Mouse (Mus musculus): ENCODE data around the gene Ppp2r1b.

Gene Ppp2r1b

DNA sequence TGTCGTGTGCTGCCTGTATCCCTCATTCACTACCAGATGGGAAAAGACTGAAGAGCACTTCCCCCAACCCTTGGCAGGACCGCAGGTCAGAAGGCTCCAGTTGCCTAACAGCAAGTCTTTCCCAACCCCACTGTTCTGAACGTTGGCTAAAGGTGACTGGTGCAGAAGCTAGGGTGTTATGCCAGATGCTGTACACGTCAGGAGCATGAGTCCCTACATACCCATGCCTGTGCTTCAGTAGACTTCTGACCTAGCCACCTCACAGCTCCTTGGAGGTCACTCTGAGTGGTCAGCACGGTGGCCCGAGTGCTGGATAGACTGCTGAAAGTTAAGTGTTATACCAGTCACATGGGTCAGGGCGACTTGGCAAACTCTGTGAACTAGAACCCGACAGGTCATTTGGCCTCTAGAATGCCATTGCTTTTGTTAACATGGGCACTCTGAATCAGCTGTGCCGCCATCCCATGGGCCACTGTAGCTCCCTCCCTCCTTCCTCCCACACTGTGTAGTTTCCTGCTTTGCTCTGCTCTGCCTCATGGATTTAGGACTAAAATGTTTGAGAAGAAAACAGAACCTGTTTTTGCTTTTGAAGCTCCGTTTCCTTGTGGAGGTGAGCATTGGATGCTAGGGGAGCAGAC, 9.9 kb upstream of the Ppp2r1b start:
- no peak for DNase-seq (ENCODE audit: extremely low read depth, insufficient read length, low spot score)

DNA sequence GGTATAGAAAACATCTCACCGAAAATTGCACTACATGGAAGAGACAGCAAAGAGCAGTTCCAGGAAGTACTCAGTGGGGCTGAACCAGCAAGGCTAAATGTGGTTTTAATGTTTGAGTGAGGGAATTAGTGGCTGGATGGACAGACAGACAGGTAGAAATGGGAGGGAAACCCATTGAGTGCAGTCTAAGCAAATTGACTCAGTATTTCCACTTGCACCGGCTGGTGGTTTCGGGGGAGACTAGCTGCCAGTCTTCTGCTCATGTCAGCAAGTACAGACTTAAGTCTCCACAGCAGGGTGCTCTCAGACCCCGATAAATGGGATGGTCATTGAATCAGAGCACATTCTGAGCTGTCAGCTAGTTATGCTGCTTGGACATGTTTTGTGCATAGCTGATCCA, 9.0 kb upstream of the Ppp2r1b start:
- DNase-seq (ENCODE audit: extremely low read depth, insufficient read length, low spot score) = no peak

DNA sequence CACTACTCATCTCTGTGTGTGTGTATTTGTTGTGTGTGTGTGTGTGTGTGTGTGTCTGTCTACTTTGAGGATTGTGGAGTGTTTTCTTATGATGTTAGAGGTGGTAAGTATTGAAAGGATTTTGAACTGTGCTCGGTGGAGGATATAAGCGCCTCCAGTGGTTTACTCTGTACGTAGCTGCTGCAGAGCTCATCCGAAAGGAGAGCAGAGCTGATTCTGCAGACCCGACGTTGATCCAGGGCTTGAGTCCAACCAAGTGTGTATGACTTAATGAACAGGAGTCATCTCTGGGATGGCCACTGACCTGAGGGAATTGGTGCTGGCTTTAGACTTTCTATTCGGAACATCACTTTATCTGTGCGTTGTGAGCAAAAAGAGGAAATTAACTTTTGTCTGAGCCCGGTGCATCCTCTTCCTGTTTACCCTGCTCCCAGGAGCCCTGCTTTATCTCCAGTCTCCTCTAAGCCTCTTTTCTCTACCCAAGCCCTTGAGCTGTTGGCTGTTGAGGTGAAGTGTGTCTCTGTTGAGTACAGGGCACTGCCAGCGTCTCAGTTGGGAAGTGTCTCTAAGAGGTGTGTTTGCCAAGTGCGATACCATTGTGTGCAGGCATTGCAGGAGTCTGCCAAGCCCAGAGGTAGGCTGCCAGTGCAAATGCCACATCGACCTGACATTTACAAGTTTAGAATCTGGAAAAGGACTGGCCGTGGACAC, 3.9 kb upstream of the Ppp2r1b start:
- DNase-seq (ENCODE audit: extremely low read depth, insufficient read length, low spot score) = no peak

DNA sequence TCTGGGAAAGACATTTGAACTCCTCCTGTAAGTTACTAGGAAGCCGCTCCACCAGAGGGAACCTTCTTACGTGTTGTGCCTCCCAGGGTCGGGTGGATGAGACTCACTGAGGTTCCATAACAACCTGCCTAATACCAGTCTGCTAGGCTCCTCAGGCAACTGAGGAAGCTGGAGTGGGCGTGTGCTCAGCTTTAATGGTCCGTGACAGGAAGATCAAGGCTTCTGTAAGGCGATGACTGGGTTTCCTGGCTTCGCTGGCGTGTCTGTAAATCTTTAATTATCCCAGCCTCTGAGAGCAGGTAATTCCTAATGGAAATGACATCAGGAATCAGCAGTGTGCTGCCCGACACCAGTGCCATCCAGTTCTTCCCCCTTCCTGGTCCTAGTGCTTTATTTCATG, 446 bp downstream of the Ppp2r1b start:
- no peak for DNase-seq (ENCODE audit: extremely low read depth, insufficient read length, low spot score)

DNA sequence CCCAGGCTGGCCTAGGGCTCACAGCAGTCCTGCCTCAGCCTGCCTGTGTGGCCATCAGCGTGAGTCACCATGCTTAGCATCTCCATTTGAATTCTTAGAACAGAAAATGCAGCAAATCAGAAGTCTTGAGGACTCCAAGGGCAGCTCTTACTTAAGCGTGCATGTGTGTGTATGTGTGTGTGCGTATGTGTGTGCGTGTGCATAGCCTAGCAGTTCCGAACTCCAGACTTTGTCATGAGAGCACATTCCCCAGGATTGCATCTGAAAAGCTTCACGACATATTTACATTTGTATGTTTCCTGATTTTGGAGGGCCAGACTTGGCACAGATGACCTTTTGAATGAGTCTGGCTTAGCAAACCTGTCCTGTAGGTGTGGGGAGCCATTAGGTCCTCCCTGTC, 2.0 kb downstream of the Ppp2r1b start:
- no peak for DNase-seq (ENCODE audit: extremely low read depth, insufficient read length, low spot score)

DNA sequence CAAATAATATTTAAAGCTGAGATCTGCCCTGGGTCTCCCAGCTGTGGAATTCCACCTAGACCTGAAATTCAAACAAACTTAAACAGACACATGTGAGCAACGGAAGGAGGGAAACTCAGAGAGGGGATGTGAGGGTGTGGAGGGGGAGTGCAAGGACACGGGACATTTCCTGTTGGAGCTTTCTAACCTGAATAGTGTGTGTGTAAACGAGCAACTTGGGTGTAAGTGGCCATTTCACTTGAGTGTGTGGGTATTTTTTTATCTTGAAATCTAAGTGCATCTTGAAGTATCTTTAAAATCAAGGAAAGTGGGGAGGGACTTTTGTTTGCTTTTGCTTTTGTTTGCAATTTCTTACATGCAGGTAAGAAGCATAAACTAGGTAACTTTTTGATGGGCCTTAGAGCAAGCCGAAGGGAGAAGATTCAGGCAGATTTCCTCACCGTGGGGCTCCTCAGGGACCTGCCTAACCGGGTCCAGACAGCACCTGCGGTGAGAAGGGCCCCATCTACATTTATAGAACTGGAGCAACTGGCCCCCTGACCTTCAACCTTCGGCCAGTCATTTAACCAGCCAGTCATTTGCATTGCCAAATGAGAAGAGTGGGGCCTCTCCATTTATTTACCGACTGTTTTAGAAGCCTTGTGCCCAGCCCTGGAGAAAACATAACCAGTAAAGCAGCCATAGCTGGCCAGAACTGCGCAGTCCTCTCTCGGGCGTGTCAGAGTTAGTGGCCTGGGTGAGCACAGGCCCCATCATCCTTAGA, 2.7 kb downstream of the Ppp2r1b start:
- DNase-seq (ENCODE audit: extremely low read depth, insufficient read length, low spot score) = no peak

DNA sequence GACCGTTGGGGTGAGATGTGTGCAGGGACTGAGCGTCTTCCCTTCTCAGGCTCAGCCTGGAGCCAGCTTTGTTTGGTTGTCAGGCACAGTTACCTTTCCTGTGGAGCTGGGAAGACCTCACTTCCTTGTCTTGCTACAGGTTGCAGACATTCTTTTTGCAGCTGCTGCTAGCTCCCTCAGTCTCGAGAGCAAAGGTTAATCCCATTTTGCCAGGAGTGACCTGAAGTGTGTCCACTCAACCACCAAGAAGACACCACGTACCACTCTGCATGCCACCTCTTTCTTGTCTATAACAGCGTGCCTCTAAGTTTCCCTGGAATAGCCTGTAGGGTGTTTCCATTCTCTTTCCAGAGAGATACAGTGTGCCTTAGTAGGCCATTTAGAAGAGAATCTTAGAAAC, 3.7 kb downstream of the Ppp2r1b start:
- DNase-seq (ENCODE audit: extremely low read depth, insufficient read length, low spot score) = no peak

DNA sequence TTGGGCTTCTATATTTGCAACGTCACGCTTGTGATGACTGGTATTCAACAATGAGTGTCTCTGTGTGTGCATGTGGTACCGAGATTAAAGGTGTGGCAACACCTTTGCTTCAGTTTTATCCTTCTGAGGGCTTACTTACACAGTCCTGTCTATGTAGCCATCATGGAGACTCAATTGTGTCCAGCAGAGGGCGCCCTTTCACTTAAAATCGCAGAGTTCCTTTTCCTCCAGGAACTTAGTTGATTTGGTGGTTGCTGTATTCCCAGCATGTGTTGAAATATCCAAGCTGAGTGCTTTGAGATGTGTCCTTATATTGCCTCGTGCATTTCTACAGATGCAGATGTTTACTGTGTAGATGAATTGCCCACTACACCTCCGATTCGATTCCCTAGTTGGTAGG, 4.1 kb downstream of the Ppp2r1b start:
- peak; percentile 29 for DNase-seq (ENCODE audit: extremely low read depth, insufficient read length, low spot score)

DNA sequence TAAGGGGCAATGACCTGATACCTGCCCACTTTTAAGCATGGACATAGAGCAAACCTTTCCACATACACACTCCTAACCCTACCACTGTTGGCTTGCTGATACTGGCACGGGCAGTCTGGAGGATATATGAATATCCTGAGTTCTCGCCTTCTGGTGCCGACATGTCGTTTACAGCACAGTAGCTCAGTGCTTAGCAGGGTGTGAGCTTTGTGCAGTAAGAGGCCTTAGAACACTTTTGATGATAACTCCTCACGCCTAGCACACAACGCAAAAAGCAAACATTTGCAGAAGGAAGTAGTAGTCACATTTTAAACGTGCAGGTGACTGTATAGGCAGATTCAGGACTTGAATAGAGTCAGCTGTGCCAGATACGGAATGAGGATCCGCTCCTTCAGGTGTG, 4.7 kb downstream of the Ppp2r1b start:
- DNase-seq (ENCODE audit: extremely low read depth, insufficient read length, low spot score) = no peak

DNA sequence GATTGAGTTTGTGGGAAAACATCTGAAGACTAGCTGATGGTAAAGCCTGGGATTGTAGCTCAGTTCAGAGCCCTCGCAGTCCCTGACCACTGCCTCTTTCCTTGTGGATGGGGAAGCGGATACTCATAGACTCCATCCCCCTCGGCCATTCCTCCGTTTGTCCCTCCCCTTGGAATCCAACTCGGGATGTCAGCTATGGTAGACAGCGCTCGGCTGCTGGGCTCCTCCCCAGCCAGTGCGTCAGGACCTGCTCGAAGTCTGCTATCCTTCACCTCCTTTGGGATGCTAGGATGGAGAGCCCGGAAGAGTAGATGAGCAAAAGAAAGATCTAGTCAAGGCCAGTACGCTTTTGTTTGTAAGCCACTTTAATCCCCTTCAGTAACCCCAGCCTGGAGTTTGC, 5.2 kb downstream of the Ppp2r1b start:
- peak; percentile 20 for DNase-seq (ENCODE audit: extremely low read depth, insufficient read length, low spot score)

DNA sequence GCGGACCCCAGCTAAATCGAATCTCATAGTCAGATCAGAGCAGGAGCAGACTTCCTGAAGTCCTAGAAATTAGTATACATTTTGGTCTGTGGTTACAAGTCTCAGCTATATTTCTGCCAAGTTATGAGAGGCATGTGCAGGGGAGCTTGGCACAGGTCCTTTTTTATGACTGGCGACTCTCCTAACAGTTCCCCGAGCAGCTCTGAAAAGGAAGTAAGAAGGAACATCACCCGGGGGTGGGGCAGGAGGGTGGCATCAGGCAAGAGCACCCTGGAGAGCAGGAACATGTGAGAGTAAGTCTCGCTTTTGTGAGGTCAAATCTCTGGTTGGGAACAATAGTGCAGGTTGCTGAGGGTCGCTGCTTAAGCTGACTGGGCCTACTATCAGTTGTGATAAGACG, 5.6 kb downstream of the Ppp2r1b start:
- DNase-seq (ENCODE audit: extremely low read depth, insufficient read length, low spot score) = peak; percentile 51

DNA sequence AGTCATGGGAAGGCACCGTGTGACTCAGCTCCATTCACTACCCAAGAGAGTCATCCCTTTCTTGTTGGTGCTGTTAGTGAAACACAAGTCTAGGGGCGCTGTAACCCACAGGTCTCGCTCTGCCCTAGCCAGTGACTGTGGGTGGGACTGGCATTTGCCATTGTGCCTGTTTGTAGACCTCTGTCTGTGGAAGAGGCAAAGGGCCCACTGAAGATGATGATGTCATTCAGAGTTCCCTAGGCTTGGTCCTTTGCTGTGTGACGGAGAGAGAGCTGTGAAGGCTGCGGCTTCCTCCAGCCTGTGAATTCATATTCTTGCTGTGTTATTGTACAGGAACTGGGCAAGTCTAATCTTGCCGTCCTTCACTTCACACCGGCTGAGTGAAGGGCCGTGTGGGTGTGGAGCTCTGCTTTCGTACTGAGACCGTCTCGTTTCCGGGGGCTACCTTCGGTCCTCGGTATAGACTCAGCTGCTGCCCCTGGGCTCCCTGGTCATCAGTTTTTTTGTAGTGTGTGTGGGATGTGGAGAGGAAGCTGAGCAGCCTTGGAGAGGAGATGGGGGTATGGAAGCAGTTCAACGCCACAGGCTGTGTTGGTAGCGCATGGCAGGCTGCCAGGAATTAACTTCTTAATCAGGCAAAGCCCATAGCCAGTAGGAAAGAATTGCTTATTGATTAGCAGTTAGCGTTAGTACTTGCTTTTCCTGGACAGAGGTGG, 7.7 kb downstream of the Ppp2r1b start:
- DNase-seq (ENCODE audit: extremely low read depth, insufficient read length, low spot score) = no peak

DNA sequence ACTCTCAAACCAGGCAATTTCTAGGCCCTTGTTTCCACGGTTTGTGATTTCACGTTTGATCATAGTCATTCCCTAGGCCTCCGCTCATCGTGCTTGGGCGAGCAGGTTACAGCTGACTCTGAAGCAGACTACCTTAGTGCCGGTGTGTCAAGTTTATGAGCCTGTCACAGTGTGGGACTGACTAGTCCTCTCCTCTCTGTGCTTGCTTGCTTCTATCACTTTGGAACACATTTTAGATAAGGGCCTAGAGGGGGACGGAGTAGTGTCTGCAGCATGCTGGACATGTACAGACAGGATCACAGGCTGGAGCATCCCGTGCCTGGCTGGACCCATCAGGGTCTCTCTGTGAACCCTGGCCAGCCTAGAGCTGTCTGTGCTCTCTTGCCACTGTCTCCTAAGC, 9.3 kb downstream of the Ppp2r1b start:
- no peak for DNase-seq (ENCODE audit: extremely low read depth, insufficient read length, low spot score)

DNA sequence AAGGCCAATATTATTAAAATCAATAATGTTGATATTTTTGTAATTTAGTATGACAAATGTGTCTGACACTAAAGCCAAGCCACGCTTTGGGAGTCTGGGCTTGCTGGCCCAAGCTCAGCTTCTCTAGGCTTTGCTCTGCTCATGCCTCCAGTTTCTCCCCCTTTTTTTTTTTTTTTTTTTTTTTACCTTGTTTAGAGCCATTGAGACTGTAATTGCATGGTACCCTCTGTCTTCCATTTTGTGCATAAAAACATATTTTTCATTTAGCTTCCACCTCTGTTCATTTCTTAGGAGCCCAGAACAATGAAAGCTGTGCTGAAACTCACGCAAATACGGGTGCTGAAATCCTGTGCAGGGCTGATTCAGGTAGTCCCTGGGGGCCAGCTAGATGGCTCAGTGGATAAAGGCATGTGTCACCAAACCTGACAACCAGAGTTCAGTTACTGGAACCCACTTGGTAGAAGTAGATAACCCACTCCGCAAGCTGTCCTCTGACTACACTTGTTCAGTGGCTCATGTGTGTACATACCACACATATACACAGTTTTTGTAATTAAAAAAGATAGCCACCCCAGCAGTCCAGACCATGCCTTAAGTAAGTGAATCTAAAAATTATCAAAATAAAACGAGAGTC, 10.1 kb downstream of the Ppp2r1b start:
- no peak for DNase-seq (ENCODE audit: extremely low read depth, insufficient read length, low spot score)

DNA sequence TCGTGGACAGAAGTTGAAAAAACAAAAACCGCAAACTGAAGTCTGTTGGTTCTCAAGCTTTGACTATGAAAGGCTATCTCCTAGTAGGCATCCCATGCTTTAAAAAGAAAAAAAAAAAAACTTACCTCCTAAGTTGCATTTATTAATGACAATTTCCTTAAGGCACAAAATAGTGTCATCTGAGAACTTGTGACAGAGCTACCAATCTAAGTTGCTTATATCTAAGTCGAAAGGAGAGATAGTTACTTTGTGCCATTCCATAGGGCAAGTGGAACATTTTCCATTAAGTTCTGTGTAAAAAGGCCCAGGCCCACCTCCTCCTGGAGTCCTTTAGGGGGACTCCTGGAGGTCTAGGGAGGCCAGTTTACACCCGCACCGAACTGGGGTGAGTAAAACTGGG, 10.7 kb downstream of the Ppp2r1b start:
- DNase-seq (ENCODE audit: extremely low read depth, insufficient read length, low spot score) = no peak

DNA sequence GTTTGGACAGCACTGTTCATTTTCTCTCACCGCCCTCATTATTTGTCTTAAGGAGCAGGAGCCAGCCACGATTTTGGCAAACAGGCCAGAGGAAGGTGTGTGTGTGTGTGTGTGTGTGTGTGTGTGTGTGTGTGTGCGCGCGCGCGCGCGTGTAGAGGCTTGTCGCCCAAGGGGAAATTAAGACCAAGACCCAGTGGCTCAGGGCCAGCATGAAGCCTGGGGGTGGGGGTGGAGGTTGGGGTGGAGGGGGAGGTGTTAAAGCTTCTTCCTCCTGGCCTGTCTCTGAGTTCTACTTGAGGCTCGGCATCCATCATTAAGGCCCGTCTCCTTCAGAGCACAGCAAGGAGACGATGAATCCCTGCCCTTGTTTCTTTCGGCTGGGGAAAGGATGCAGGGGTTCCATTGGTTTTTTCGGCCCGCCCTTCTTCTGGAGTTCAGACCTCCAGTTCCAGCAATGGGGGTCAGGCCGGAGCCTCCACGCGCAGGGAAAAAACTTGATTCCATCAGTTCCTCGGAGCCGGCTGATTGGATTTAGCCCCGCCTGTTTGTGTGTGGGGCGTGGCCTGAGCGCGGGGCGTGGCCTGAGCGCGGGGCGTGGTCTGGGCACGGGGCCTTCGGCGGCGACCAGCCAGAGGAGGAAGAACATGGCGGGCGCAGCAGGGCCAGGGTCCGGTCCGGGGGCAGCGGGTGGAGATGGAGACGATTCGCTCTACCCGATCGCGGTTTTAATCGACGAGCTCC, 11.4 kb downstream of the Ppp2r1b start:
- peak; percentile 89 for DNase-seq (ENCODE audit: extremely low read depth, insufficient read length, low spot score)

DNA sequence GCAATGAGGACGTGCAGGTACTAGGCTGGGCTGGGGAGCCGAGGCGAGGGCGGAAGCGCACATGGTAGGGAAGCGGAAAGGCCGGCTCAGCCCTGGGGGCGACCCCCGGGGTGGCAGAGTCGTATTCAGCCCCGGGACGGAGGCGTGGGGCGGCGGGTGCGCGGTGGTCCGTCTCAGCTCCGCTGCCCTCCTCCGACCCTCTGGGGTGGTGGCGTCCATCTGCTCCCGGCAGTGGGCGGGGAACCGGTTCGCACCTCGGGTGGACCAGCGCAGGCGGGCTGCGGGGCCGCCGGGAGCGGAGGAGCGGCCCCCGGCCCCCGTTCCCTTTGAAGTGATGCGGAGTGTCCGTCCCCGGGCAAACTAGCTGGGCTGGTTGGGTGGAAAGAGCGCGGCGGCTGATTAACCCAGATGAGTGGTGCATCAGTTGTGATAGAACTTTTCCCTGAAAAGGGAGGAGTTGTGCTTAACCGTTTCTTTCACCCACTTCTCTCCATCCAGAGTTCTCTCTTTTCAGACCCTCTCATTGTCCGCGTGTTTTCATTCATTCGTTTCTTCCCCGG, 12.1 kb downstream of the Ppp2r1b start:
- DNase-seq (ENCODE audit: extremely low read depth, insufficient read length, low spot score) = no peak

DNA sequence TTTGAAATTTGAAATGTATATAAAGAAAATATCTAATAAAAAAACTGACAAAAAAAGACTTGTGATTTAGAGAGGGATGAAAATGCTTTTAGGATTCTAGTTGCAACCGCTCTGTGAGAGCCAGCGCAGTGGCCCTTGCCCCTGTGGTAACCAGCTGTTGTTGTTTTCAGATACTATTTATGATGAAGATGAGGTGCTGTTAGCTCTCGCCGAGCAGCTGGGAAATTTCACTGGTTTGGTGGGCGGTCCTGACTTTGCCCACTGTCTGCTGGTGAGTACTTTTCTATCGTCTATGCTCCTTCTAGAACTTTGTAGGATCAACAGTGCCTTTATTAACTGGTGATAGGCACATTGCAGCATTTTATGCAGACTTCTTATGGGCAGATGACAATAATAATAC, 13.6 kb downstream of the Ppp2r1b start:
- DNase-seq (ENCODE audit: extremely low read depth, insufficient read length, low spot score) = no peak

DNA sequence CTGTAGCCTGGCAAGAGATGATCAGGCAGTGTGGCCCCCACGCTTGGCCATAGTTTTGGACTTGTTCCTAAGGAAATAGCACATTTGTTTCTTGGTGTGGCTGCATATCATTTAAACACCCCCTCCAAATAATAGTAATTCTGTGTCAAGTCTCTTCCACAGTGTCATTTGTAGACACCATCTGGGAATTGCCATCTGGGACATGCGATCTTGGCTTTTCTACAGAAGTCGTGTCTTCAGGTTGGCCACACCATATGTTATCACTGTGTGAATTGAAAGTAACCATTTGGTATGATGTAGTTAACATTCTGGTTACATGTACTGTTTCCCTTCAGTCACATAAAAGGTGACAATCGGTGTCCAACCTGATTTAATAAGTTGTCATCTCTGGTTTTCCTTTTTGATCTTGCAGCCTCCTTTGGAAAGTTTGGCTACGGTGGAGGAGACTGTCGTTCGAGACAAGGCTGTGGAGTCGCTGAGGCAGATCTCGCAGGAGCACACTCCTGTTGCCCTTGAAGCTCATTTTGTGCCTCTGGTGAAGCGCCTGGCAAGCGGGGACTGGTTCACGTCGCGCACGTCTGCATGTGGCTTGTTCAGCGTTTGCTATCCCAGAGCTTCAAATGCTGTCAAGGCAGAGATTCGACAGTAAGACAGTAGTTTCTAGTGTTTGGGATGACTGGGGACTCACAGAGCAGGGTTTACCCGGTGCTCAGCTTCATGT, 16.2 kb downstream of the Ppp2r1b start:
- no peak for DNase-seq (ENCODE audit: extremely low read depth, insufficient read length, low spot score)
